Mouse (Mus musculus): ENCODE data around the gene Aqp2. TPM values are rescaled to one million over a fixed set of nuclear protein-coding genes. Genes with fewer than 3 reads are reported as not detected.

The Aqp2 gene
- total and polyA plus RNA-seq, 2 experiments from 2014 or later, result not detected

DNA sequence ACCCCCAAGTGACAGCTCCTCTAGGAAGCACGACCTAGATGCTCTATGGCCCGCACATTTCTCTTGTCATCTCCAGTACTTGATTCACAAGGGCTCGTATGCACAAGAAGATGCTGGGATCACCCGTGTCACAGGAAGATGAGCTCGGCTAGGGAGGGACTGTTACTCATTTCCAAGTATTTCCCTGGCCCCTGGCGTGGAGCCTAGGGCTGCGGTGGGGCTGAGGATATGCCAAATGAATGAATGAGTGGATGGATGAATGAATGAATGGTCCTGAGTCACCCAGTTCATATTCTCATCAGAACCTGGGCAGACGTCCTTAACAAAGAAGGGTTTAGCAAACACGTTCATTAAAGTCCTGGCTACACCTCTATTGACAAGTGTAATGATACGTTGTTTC is 18.6 kb upstream of the Aqp2 start:
- H3K27ac ChIP-seq (ENCODE audit: low read depth), result no peak overlapping the region
- DNase-seq (ENCODE audit: low spot score) (no peak), ATAC-seq (ENCODE audit: insufficient read depth, low read depth) (no peak)
- no peak overlapping the region for H3K4me3 ChIP-seq (ENCODE audit: low read depth, low read length)
- WGBS, result 65% methylated on average over 10 of the region's 10 CpGs
- H3K9ac ChIP-seq (replicated peaks; ENCODE audit: low read depth, low read length), result no peak overlapping the region
- H3K4me2 ChIP-seq (ENCODE audit: low read depth, low read length), result no peak overlapping the region
- H3K4me1 ChIP-seq (ENCODE audit: control insufficient read depth, insufficient read depth), result no peaks in the 10 kb centered on the region
- no peaks in the 10 kb centered on the region for H3K9me3 ChIP-seq (replicated peaks; ENCODE audit: control insufficient read depth, low read length)
- peaks cover 13% of the 10 kb centered on the region; the same call in 1 of the 2 replicates for H3K27me3 ChIP-seq (ENCODE audit: control insufficient read depth, insufficient read depth, low read length)
- no peak for TF ChIP-seq EP300 (IDR thresholded peaks at IDR 0.05; ENCODE audit: low read depth)
- no peak for TF ChIP-seq CTCF (IDR thresholded peaks at IDR 0.05; ENCODE audit: low read depth)
- H3K36me3 ChIP-seq (replicated peaks; ENCODE audit: control insufficient read depth, insufficient read depth, low read length), result no peaks in the 10 kb centered on the region

DNA sequence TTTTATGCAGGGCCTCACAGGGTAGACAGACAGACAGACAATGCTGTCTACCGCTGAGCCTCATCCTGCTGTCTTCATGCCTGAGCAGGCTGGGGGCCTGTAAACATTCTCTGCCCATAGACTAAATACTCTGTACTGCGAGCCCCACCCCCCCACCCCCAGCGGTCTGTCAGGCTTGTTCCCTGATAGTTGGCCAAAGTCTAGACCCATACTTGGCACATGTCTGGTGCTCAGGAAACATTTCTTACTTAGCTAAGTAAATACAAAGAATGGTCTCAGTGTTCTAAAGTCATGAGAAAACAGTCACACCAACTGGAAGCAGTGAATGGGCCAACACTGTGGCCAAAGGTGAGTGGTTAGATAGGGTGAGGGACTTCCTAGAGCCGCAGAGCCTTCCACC is 11.5 kb upstream of the Aqp2 start:
- H3K4me3 ChIP-seq (ENCODE audit: low read depth, low read length), result no peak overlapping the region
- no peaks in the 10 kb centered on the region for H3K4me1 ChIP-seq (ENCODE audit: control insufficient read depth, insufficient read depth)
- no peak overlapping the region for H3K27ac ChIP-seq (ENCODE audit: low read depth)
- ATAC-seq (ENCODE audit: insufficient read depth, low read depth), result no peak
- no peaks in the 10 kb centered on the region for H3K9me3 ChIP-seq (replicated peaks; ENCODE audit: control insufficient read depth, low read length)
- 70% methylated on average over 4 of the region's 4 CpGs for WGBS
- peaks cover 9% of the 10 kb centered on the region; the same call in 1 of the 2 replicates for H3K27me3 ChIP-seq (ENCODE audit: control insufficient read depth, insufficient read depth, low read length)
- no peak for DNase-seq (ENCODE audit: low spot score)
- no peak overlapping the region for H3K9ac ChIP-seq (replicated peaks; ENCODE audit: low read depth, low read length)
- H3K36me3 ChIP-seq (replicated peaks; ENCODE audit: control insufficient read depth, insufficient read depth, low read length), result no peaks in the 10 kb centered on the region
- TF ChIP-seq EP300 (IDR thresholded peaks at IDR 0.05; ENCODE audit: low read depth), result no peak
- no peak for TF ChIP-seq CTCF (IDR thresholded peaks at IDR 0.05; ENCODE audit: low read depth)
- no peak overlapping the region for H3K4me2 ChIP-seq (ENCODE audit: low read depth, low read length)

DNA sequence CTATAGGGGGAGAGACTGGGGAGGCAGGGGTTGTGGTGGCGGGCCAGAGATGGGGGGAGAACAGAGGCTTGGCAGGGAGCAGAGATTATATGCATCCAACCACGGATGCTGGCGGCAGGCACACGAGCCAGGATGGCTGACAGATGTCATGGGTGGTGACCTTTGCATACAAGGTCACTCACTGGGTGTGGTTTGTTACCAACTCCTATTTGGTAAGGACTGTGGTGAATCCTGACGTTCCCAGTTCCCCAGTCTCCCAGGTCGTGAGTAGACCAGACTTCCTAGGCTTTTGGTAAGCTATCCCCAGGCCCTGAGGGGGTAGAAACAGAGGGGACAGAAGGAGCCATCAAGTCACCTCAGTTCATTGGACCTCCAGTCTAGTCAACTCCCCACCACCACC is 10.2 kb upstream of the Aqp2 start:
- peaks cover 9% of the 10 kb centered on the region; the same call in 1 of the 2 replicates for H3K27me3 ChIP-seq (ENCODE audit: control insufficient read depth, insufficient read depth, low read length)
- DNase-seq (ENCODE audit: low spot score) (no peak), ATAC-seq (ENCODE audit: insufficient read depth, low read depth) (no peak)
- no peak overlapping the region for H3K27ac ChIP-seq (ENCODE audit: low read depth)
- WGBS, result 62% methylated on average over 6 of the region's 6 CpGs
- no peaks in the 10 kb centered on the region for H3K9me3 ChIP-seq (replicated peaks; ENCODE audit: control insufficient read depth, low read length)
- H3K36me3 ChIP-seq (replicated peaks; ENCODE audit: control insufficient read depth, insufficient read depth, low read length), result no peaks in the 10 kb centered on the region
- no peak overlapping the region for H3K9ac ChIP-seq (replicated peaks; ENCODE audit: low read depth, low read length)
- no peak for TF ChIP-seq EP300 (IDR thresholded peaks at IDR 0.05; ENCODE audit: low read depth)
- no peak for TF ChIP-seq CTCF (IDR thresholded peaks at IDR 0.05; ENCODE audit: low read depth)
- no peak overlapping the region for H3K4me2 ChIP-seq (ENCODE audit: low read depth, low read length)
- no peak overlapping the region for H3K4me3 ChIP-seq (ENCODE audit: low read depth, low read length)
- H3K4me1 ChIP-seq (ENCODE audit: control insufficient read depth, insufficient read depth), result no peaks in the 10 kb centered on the region

DNA sequence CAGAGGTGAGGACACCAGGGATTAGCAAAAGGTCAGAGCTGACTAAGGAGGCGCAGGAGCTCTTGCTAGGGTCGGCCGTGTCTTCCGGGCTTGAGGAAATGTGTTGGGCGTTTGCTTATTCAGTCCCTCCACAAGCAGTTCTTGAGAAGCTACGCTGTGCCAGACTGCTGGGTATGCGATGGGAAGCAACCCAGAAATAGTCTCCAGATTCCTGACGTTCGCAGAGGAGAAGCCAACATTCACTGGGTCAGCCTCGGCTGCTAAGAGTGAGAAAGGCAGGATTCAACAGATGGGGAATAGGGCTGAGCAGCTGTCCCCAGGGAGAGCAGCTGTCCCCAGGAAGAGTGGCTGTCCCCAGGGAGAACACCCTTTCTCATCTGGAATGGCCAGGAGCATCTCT is 9.7 kb upstream of the Aqp2 start:
- 56% methylated on average over 10 of the region's 10 CpGs for WGBS
- Histone ChIP-seq H3K4me1 (ENCODE audit: control insufficient read depth, insufficient read depth) (no peaks in the 10 kb centered on the region), H3K4me2 (ENCODE audit: low read depth, low read length) (no peak overlapping the region), H3K4me3 (ENCODE audit: low read depth, low read length) (no peak overlapping the region), H3K36me3 (replicated peaks; ENCODE audit: control insufficient read depth, insufficient read depth, low read length) (no peaks in the 10 kb centered on the region), H3K9ac (replicated peaks; ENCODE audit: low read depth, low read length) (no peak overlapping the region), H3K9me3 (replicated peaks; ENCODE audit: control insufficient read depth, low read length) (no peaks in the 10 kb centered on the region), H3K27ac (ENCODE audit: low read depth) (no peak overlapping the region), H3K27me3 (ENCODE audit: control insufficient read depth, insufficient read depth, low read length) (peaks cover 9% of the 10 kb centered on the region; the same call in 1 of the 2 replicates)
- TF ChIP-seq CTCF (IDR thresholded peaks at IDR 0.05; ENCODE audit: low read depth), result no peak
- ATAC-seq (ENCODE audit: insufficient read depth, low read depth) (no peak), DNase-seq (ENCODE audit: low spot score) (no peak)

DNA sequence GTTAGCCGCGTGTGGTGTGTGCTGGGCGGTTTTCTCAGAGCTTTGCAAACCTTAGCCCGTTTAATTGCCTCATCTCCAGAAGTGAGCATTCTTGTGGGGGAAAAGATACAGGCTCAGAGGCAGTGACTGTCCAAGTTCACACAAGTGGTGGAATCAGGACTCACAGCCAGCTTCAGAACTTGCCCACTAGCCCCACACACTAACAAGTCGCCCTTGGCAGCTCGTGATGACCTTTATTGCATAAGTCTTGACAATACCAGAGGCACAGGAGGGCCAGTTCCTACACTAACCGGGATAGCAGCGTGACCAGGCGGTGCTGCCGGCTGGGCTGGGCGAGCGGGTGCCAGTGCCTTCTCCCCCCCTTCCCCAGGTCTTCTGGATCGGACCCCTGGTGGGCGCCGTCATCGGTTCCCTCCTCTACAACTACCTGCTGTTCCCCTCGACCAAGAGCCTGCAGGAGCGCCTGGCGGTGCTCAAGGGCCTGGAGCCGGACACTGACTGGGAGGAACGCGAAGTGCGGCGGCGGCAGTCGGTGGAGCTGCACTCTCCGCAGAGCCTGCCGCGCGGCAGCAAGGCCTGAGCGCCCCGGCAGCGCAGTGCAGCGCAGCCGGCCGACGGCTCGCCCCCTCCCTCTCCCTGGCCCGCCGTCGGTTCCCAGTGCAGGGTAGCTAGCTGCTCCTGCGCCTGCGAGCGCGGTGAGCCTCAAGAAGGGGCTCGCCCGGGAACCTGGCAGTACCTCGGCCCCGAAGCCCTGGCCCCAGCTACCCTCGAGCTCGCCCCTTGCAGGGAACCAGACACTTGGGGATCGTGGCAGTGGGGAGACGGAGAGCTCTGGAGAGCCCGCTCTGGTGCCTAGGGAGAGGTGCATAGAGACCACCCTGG is 4.8 kb downstream of the Aqp2 start:
- Histone ChIP-seq H3K27ac (ENCODE audit: low read depth) (no peak overlapping the region), H3K27me3 (ENCODE audit: control insufficient read depth, insufficient read depth, low read length) (peaks cover 93% of the 10 kb centered on the region), H3K9ac (replicated peaks; ENCODE audit: low read depth, low read length) (no peak overlapping the region), H3K4me3 (ENCODE audit: low read depth, low read length) (peak overlapping the region; percentile 39), H3K4me2 (ENCODE audit: low read depth, low read length) (peak overlapping the region; percentile 50), H3K4me1 (ENCODE audit: control insufficient read depth, insufficient read depth) (peaks cover 13% of the 10 kb centered on the region; the same call in 1 of the 2 replicates), H3K36me3 (replicated peaks; ENCODE audit: control insufficient read depth, insufficient read depth, low read length) (no peaks in the 10 kb centered on the region), H3K9me3 (replicated peaks; ENCODE audit: control insufficient read depth, low read length) (no peaks in the 10 kb centered on the region)
- ATAC-seq (ENCODE audit: insufficient read depth, low read depth) (peak; percentile 55), DNase-seq (ENCODE audit: low spot score) (peak; percentile 23)
- TF ChIP-seq EP300 (IDR thresholded peaks at IDR 0.05; ENCODE audit: low read depth), result no peak
- WGBS, result 2% methylated on average over 53 of the region's 54 CpGs
